Mouse (Mus musculus): Measurements from ENCODE around the gene Dzank1.

The Dzank1 gene

GRCm38 (mm10) chr2:144526981-144527820, at the start of gene Dzank1, which contains the start of gene Polr3f:
Dzank1 (minus strand) TSS chr2:144527414.
Polr3f (plus strand) TSS chr2:144527718.
- in situ Hi-C loops (cut with MboI; ENCODE audit: unreplicated experiment in 2 of 2), result loop anchor here in 1 of 2 experiments (10.0 kb wide), 1 partner anchor 682 kb away; no protein-coding TSS in a partner anchor

GRCm38 (mm10) chr2:144555820-144556552, 28.8 kb upstream of the Dzank1 start, which contains the start of gene Sec23b:
Sec23b (plus strand) TSS chr2:144556229.
- in situ Hi-C loops (cut with MboI; ENCODE audit: unreplicated experiment in 2 of 2), result no loop called here

- in situ Hi-C loops (cut with MboI; ENCODE audit: unreplicated experiment in 2 of 2), result no loop called here
These were observed 28.1 kb upstream of the Dzank1 start for GRCm38 (mm10) chr2:144555286-144555819.

- in situ Hi-C loops (cut with MboI; ENCODE audit: unreplicated experiment in 2 of 2), result no loop called here
These were observed 26.7 kb upstream of the Dzank1 start for GRCm38 (mm10) chr2:144553905-144554304.

- in situ Hi-C loops (cut with MboI; ENCODE audit: unreplicated experiment in 2 of 2), result no loop called here
These were observed 23.3 kb upstream of the Dzank1 start, which contains the start of gene Rbbp9 for GRCm38 (mm10) chr2:144550529-144550928. Rbbp9 (minus strand) TSS chr2:144550869.

GRCm38 (mm10) chr2:144547559-144547958, 20.3 kb upstream of the Dzank1 start:
- in situ Hi-C loops (cut with MboI; ENCODE audit: unreplicated experiment in 2 of 2), result no loop called here

- in situ Hi-C loops (cut with MboI; ENCODE audit: unreplicated experiment in 2 of 2), result no loop called here
These were observed 18.3 kb upstream of the Dzank1 start for GRCm38 (mm10) chr2:144545481-144545880.

- in situ Hi-C loops (cut with MboI; ENCODE audit: unreplicated experiment in 2 of 2), result no loop called here
These were observed 17.8 kb upstream of the Dzank1 start for GRCm38 (mm10) chr2:144545061-144545460.

- in situ Hi-C loops (cut with MboI; ENCODE audit: unreplicated experiment in 2 of 2), result no loop called here
These were observed 17.4 kb upstream of the Dzank1 start for GRCm38 (mm10) chr2:144544630-144545029.

- in situ Hi-C loops (cut with MboI; ENCODE audit: unreplicated experiment in 2 of 2), result no loop called here
These were observed 16.5 kb upstream of the Dzank1 start for GRCm38 (mm10) chr2:144543670-144544069.

- in situ Hi-C loops (cut with MboI; ENCODE audit: unreplicated experiment in 2 of 2), result no loop called here
These were observed 14.0 kb upstream of the Dzank1 start for GRCm38 (mm10) chr2:144541246-144541645.

- in situ Hi-C loops (cut with MboI; ENCODE audit: unreplicated experiment in 2 of 2), result no loop called here
These were observed 9.9 kb upstream of the Dzank1 start for GRCm38 (mm10) chr2:144537123-144537522.

- in situ Hi-C loops (cut with MboI; ENCODE audit: unreplicated experiment in 2 of 2), result loop anchor here in 1 of 2 experiments (10.0 kb wide), 1 partner anchor 683 kb away; no protein-coding TSS in a partner anchor
These were observed 584 bp upstream of the Dzank1 start for GRCm38 (mm10) chr2:144527821-144528174.

GRCm38 (mm10) chr2:144525856-144526255, 1.4 kb downstream of the Dzank1 start:
- in situ Hi-C loops (cut with MboI; ENCODE audit: unreplicated experiment in 2 of 2), result loop anchor here in 1 of 2 experiments (10.0 kb wide), 1 partner anchor 681 kb away; no protein-coding TSS in a partner anchor

- in situ Hi-C loops (cut with MboI; ENCODE audit: unreplicated experiment in 2 of 2), result loop anchor here in 1 of 2 experiments (10.0 kb wide), 1 partner anchor 675 kb away; no protein-coding TSS in a partner anchor
These were observed 7.4 kb downstream of the Dzank1 start for GRCm38 (mm10) chr2:144519772-144520171.

GRCm38 (mm10) chr2:144514619-144515018, 12.6 kb downstream of the Dzank1 start:
- in situ Hi-C loops (cut with MboI; ENCODE audit: unreplicated experiment in 2 of 2), result no loop called here

- in situ Hi-C loops (cut with MboI; ENCODE audit: unreplicated experiment in 2 of 2), result no loop called here
These were observed 25.1 kb downstream of the Dzank1 start for GRCm38 (mm10) chr2:144502134-144502533.

GRCm38 (mm10) chr2:144489342-144489741, 37.9 kb downstream of the Dzank1 start:
- in situ Hi-C loops (cut with MboI; ENCODE audit: unreplicated experiment in 2 of 2), result no loop called here

- in situ Hi-C loops (cut with MboI; ENCODE audit: unreplicated experiment in 2 of 2), result no loop called here
These were observed 39.7 kb downstream of the Dzank1 start for GRCm38 (mm10) chr2:144487476-144487875.

- in situ Hi-C loops (cut with MboI; ENCODE audit: unreplicated experiment in 2 of 2), result no loop called here
These were observed 41.8 kb downstream of the Dzank1 start for GRCm38 (mm10) chr2:144485439-144485838.

- in situ Hi-C loops (cut with MboI; ENCODE audit: unreplicated experiment in 2 of 2), result no loop called here
These were observed 43.1 kb downstream of the Dzank1 start for GRCm38 (mm10) chr2:144484084-144484483.
